Mouse (Mus musculus) small intestine, adult 2 months (tissue): ENCODE data around the gene Cdc42ep2. TPM values are rescaled to one million over a fixed set of nuclear protein-coding genes. Genes with fewer than 3 reads are reported as not detected.
"Not testable (repeated sequence)": the region's sequence is repeated elsewhere in the genome, so short reads cannot be mapped to it uniquely, and the experiment has no call there.

Experiments
- H3K27ac ChIP-seq: fragments of 200-500 bp; 2 replicates; pipeline ENCODE4 v1.5.1; 2012; ENCODE audit warnings: low read depth, low read length, control low read depth, inconsistent platforms; ENCODE audit not compliant: insufficient read depth
- H3K27me3 ChIP-seq: fragments of 200-500 bp; 2 replicates; pipeline ENCODE4 v1.6.1; 2012; ENCODE audit warnings: mild to moderate bottlenecking, moderate library complexity, low read length, inconsistent platforms; ENCODE audit not compliant: control insufficient read depth, insufficient read depth
- H3K36me3 ChIP-seq: fragments of 200-500 bp; 2 replicates; pipeline ENCODE4 v1.6.1; 2012; ENCODE audit warnings: mild to moderate bottlenecking, low read length, control low read depth, inconsistent platforms; ENCODE audit not compliant: control insufficient read depth, insufficient read depth
- H3K4me1 ChIP-seq: fragments of 200-500 bp; 2 replicates; pipeline ENCODE4 v1.6.1; 2012; ENCODE audit warnings: low read length, inconsistent platforms, mixed read lengths; ENCODE audit not compliant: control insufficient read depth, insufficient read depth, insufficient read length
- H3K4me3 ChIP-seq: fragments of 200-500 bp; 2 replicates; pipeline ENCODE4 v1.5.1; 2012; ENCODE audit warnings: low read depth, mild to moderate bottlenecking, control low read depth, inconsistent platforms, low read length, moderate library complexity
- CTCF ChIP-seq: fragments of 200-500 bp; IDR thresholded peaks from 2 replicates; pipeline ENCODE4 v1.5.1; 2012; ENCODE audit warnings: low read depth, mild to moderate bottlenecking, control low read depth, inconsistent platforms, low read length, moderate library complexity, mixed read lengths; ENCODE audit not compliant: insufficient replicate concordance, insufficient read length; ENCODE audit errors: extremely low read depth
- POLR2A ChIP-seq: fragments of 200-500 bp; IDR thresholded peaks from 2 replicates; pipeline ENCODE4 v1.6.1; 2012; ENCODE audit warnings: low read depth, mild to moderate bottlenecking, control low read depth, inconsistent platforms, low read length, moderate library complexity
- WGBS: fragments of 180-500 bp; shearing (Covaris S2); methylation state at CpG from one replicate; pipeline ENCODE4 v1.1.7; 2018; 5-methylcytosine and 5-hydroxymethylcytosine counted together
- polyA plus RNA-seq: library from polyadenylated mRNA; depleted of rRNA; stranded (reverse); fragments of >200 nt; gene quantifications from 2 replicates; pipeline ENCODE4 v1.2.3, GENCODE M21; 2012

The Cdc42ep2 gene
- polyA plus RNA-seq, 1 experiment = 30.6 TPM

GRCm38 (mm10) chr19:5892262-5892661 lies 32.4 kb downstream of the Cdc42ep2 start:
- H3K27ac ChIP-seq = no peak overlapping the region
- peaks cover 9% of the 10 kb centered on the region for H3K4me1 ChIP-seq
- WGBS = 97% methylated on average over 7 of the region's 7 CpGs
- H3K36me3 ChIP-seq = peaks cover 8% of the 10 kb centered on the region
- no peaks in the 10 kb centered on the region for H3K27me3 ChIP-seq
- TF ChIP-seq POLR2A = no peak
- TF ChIP-seq CTCF = no peak
- no peak overlapping the region for H3K4me3 ChIP-seq

GRCm38 (mm10) chr19:5891521-5892258 lies 32.9 kb downstream of the Cdc42ep2 start:
- Histone ChIP-seq H3K4me1 (peaks cover 11% of the 10 kb centered on the region), H3K4me3 (no peak overlapping the region), H3K36me3 (peaks cover 7% of the 10 kb centered on the region), H3K27ac (no peak overlapping the region), H3K27me3 (no peaks in the 10 kb centered on the region)
- 93% methylated on average over 12 of the region's 12 CpGs for WGBS
- no peak for TF ChIP-seq CTCF
- TF ChIP-seq POLR2A = no peak

DNA sequence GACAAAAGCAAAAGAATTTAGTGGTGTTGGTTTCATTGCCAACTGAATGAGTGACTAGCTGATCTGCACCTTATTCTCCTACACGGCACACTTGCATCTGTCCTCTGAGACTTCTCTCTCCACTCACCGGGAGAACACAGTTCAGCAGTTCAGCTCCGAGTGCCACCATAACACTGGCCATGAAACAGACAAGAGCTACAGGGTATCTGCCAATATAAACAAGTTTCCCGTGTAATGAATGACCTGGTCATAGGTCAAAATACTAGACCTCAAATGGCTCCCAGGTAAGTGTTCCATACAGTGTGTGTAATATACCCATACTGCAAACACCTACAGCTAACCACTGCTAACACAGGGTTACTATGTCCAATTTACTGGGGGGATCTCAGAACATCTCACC lies 35.4 kb downstream of the Cdc42ep2 start:
- 30% methylated on average over 4 of the region's 4 CpGs for WGBS
- no peak overlapping the region for H3K27ac ChIP-seq
- H3K36me3 ChIP-seq = peaks cover 13% of the 10 kb centered on the region; the same call in 1 of the 2 replicates
- H3K4me3 ChIP-seq = no peak overlapping the region
- TF ChIP-seq CTCF = no peak
- TF ChIP-seq POLR2A = no peak
- peaks cover 25% of the 10 kb centered on the region for H3K4me1 ChIP-seq
- H3K27me3 ChIP-seq = no peaks in the 10 kb centered on the region

- peak overlapping the region; percentile 69; the same call in 1 of the 2 replicates for H3K27ac ChIP-seq
- 31% methylated on average over 3 of the region's 3 CpGs for WGBS
- H3K27me3 ChIP-seq = no peaks in the 10 kb centered on the region
- H3K4me3 ChIP-seq = no peak overlapping the region
- peaks cover 34% of the 10 kb centered on the region for H3K4me1 ChIP-seq
- H3K36me3 ChIP-seq = peaks cover 22% of the 10 kb centered on the region
- TF ChIP-seq CTCF (no peak), POLR2A (no peak)
These were observed 37.3 kb downstream of the Cdc42ep2 start for GRCm38 (mm10) chr19:5887234-5887815.

GRCm38 (mm10) chr19:5885838-5886237 lies 38.8 kb downstream of the Cdc42ep2 start:
- H3K27ac ChIP-seq = peak overlapping the region; percentile 95; the same call in 1 of the 2 replicates
- no peak overlapping the region for H3K4me3 ChIP-seq
- H3K36me3 ChIP-seq = peaks cover 27% of the 10 kb centered on the region
- 70% methylated on average over 4 of the region's 4 CpGs for WGBS
- TF ChIP-seq POLR2A (no peak), CTCF (peak; percentile 27; the same call in 1 of the 2 replicates)
- H3K4me1 ChIP-seq = peaks cover 40% of the 10 kb centered on the region
- no peaks in the 10 kb centered on the region for H3K27me3 ChIP-seq

DNA sequence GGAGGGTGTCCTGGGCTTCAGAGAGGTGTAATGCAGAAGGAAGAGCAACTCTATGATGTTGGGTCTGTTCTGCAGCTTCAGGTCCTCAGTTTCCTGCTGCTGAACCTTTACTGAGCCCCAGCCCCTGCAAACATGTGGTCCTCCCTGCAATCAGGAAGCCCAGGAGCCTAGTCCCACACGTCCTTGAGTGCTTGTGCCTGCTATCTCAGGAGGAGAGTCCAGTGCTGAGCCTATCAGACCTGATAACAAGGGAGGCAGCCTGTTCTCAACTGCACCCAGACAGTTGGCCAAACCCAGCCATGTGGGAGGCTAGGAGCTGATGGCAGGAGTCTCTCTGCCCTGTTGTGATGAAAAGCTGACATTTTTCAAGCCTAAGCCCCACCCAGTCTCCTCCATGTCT lies 40.7 kb downstream of the Cdc42ep2 start:
- no peak for TF ChIP-seq CTCF
- no peak; the same call in 1 of the 2 replicates for TF ChIP-seq POLR2A
- H3K4me3 ChIP-seq = 0 out of 2 replicates have a peak overlapping the region, but pooled peaks have one; percentile 5
- WGBS = 25% methylated on average over 1 of the region's 1 CpGs

DNA sequence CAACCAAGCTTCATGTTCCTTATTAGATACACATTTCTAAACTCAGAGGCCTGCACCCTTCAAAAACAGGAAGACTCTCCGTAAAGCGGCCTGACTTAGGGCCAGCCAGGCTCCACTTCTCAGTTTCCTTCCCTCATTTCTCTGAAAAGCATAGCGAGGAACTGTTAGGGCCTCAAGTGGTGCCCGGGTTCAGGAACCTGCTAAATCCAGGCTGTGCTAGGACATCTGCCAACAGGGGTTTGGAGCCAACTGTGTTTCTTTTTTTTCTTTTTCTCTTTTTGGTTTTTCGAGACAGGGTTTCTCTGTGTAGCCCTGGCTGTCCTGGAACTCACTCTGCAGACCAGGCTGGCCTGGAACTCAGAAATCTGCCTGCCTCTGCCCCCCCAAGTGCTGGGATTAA lies 42.5 kb downstream of the Cdc42ep2 start:
- Histone ChIP-seq H3K36me3 (peaks cover 37% of the 10 kb centered on the region), H3K4me1 (peaks cover 58% of the 10 kb centered on the region), H3K27ac (peak overlapping the region; percentile 91)
- WGBS = 61% methylated on average over 5 of the region's 5 CpGs
- H3K27me3 ChIP-seq, H3K4me3 ChIP-seq: not testable (repeated sequence)

More for the DNA sequence above, 40.7 kb downstream of the Cdc42ep2 start:
- Histone ChIP-seq H3K36me3 (peaks cover 37% of the 10 kb centered on the region), H3K27me3 (no peaks in the 10 kb centered on the region), H3K27ac (peak overlapping the region; percentile 95), H3K4me1 (peaks cover 53% of the 10 kb centered on the region)
